Mouse (Mus musculus) urinary bladder, postnatal 10 days (tissue): ENCODE measurements at regions not wholly inside any gene's neighbourhood (a gene's known extent, or its start where the extent isn't known, plus 50 kb on each side); places are given as distances from the start of the nearest gene placed in this dataset.
A peak's percentile ranks its signal among the peaks of the same experiment; 100 is the strongest.

Experiments
- DNase-seq: peaks from one replicate; pipeline ENCODE4 v3.0.0; 2022; ENCODE audit warnings: low spot score

- no peak for DNase-seq
These were observed 59.0 kb upstream of the Actrt2 start for GRCm38 (mm10) chr4:154726636-154727045.

GRCm38 (mm10) chr4:154727945-154728344, 60.3 kb upstream of the Actrt2 start:
- no peak for DNase-seq

- DNase-seq = peak; percentile 1
These were observed 63.0 kb upstream of the Actrt2 start for GRCm38 (mm10) chr4:154730646-154731045.

- DNase-seq = peak; percentile 5
These were observed 63.7 kb upstream of the Actrt2 start for GRCm38 (mm10) chr4:154731345-154731744.

GRCm38 (mm10) chr4:154736071-154736470, 68.4 kb upstream of the Actrt2 start:
- peak; percentile 7 for DNase-seq

- DNase-seq = peak; percentile 3
These were observed 73.6 kb upstream of the Actrt2 start for GRCm38 (mm10) chr4:154741123-154741890.

GRCm38 (mm10) chr4:154746323-154747005, 78.8 kb upstream of the Actrt2 start:
- no peak for DNase-seq

- DNase-seq = no peak
These were observed 79.3 kb upstream of the Actrt2 start for GRCm38 (mm10) chr4:154747006-154747343.

- DNase-seq = no peak
These were observed 81.5 kb upstream of the Actrt2 start for GRCm38 (mm10) chr4:154749160-154749559.

- DNase-seq = no peak
These were observed 82.3 kb upstream of the Actrt2 start for GRCm38 (mm10) chr4:154749996-154750395.

GRCm38 (mm10) chr4:154750440-154751107, 82.9 kb upstream of the Actrt2 start:
- DNase-seq = no peak

- DNase-seq = no peak
These were observed 82.8 kb upstream of the Ttc34 start for GRCm38 (mm10) chr4:154754445-154754844.

GRCm38 (mm10) chr4:154756740-154757446, 80.4 kb upstream of the Ttc34 start:
- no peak for DNase-seq

- DNase-seq = no peak
These were observed 77.4 kb upstream of the Ttc34 start for GRCm38 (mm10) chr4:154759881-154760280.

GRCm38 (mm10) chr4:154764238-154764637, 73.0 kb upstream of the Ttc34 start:
- DNase-seq = no peak

- DNase-seq = no peak
These were observed 71.1 kb upstream of the Ttc34 start for GRCm38 (mm10) chr4:154766158-154766557.

GRCm38 (mm10) chr4:154771330-154772076, 65.8 kb upstream of the Ttc34 start:
- no peak for DNase-seq

GRCm38 (mm10) chr4:154772077-154772462, 65.2 kb upstream of the Ttc34 start:
- no peak for DNase-seq

GRCm38 (mm10) chr4:154773830-154774229, 63.4 kb upstream of the Ttc34 start:
- DNase-seq = no peak

- DNase-seq = no peak
These were observed 62.9 kb upstream of the Ttc34 start for GRCm38 (mm10) chr4:154774332-154774731.

GRCm38 (mm10) chr4:154778818-154779217, 58.4 kb upstream of the Ttc34 start:
- DNase-seq = no peak

GRCm38 (mm10) chr4:154781391-154781790, 55.9 kb upstream of the Ttc34 start:
- DNase-seq = no peak
